10 mouse cellular contexts compared by ENCODE assay signal in the genomic region with DNA sequence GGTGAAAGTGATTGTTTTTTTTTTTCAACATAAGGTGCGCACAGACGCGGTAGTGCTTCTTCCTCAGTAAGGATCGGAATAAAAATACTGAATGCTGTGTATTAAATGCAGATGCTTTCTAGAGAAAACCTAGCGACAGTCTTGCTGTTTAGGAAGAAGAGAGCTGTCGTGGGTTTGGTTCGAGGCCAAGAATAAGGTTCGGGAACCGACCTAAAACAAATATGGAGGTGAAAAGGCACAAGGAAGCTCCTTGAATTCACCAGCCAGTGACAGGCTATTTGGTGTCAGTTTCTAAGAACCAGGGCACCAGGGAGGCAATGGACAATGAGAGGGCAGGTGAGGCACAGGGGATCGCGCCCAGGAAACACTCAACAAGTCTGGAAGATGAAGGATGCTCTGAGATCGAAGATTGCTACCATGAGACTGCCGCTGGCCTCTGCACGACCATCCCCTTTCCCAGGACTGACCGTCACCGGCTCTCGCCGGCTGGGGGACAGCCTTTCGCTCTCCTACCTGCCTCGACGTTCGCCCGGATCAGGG. TPM values are rescaled to one million over a fixed set of nuclear protein-coding genes. Genes with fewer than 3 reads are reported as not detected.
DNase-seq lines count a peak whose midpoint lies in the region; ATAC-seq and TF ChIP-seq lines count a peak whose summit lies in the region.
"Had no signal": no experiment of that assay in that cellular context is flagged by ENCODE, and none has a peak within 500 bp of the region (broad histone marks: within the 10 kb centered on the region; RNA-seq: fewer than 3 reads in every experiment).

No protein-coding gene starts in this region.

- peak overlapping the region; percentile 97 for H3K9ac ChIP-seq in forebrain, embryonic 11.5 days (ENCODE audit: low read length)
- H3K9ac ChIP-seq in neural tube, embryonic 15.5 days (replicated peaks), result peak overlapping the region; percentile 99

- DNase-seq in heart, embryonic 10.5 days (ENCODE audit: low spot score), result no peak
- no peak for DNase-seq in heart, postnatal 25 days (ENCODE audit: low spot score)
- DNase-seq in forebrain, embryonic 11.5 days (ENCODE audit: low spot score), result no peak
- DNase-seq in kidney, postnatal 14 days, result peak; percentile 11
- DNase-seq in urinary bladder, postnatal 36 days (ENCODE audit: low spot score in 2 of 2), result no peak
- DNase-seq in gastrocnemius, postnatal 36 days, result no peak

- TF ChIP-seq CTCF in E14TG2a.4 (conservative IDR thresholded peaks at IDR 0.05; ENCODE audit: low read length), result no peak

- peaks cover 31% of the 10 kb centered on the region for H3K27me3 ChIP-seq in heart, embryonic 10.5 days (ENCODE audit: insufficient read depth, poor library complexity, severe bottlenecking)
- H3K27me3 ChIP-seq in E14TG2a.4 (ENCODE audit: insufficient read depth, low read length), result peaks cover 50% of the 10 kb centered on the region
- no peaks in the 10 kb centered on the region for H3K27me3 ChIP-seq in forebrain, embryonic 11.5 days (ENCODE audit: control insufficient read depth, insufficient read depth, low read length)
- no peaks in the 10 kb centered on the region for H3K27me3 ChIP-seq in neural tube, embryonic 15.5 days (replicated peaks)

- H3K4me1 ChIP-seq in heart, embryonic 10.5 days, result peaks cover 14% of the 10 kb centered on the region
- peaks cover 8% of the 10 kb centered on the region; the same call in 1 of the 2 replicates for H3K4me1 ChIP-seq in E14TG2a.4 (replicated peaks; ENCODE audit: low read depth, low read length)
- peaks cover 8% of the 10 kb centered on the region; the same call in 1 of the 2 replicates for H3K4me1 ChIP-seq in forebrain, embryonic 11.5 days (replicated peaks; ENCODE audit: control insufficient read depth, insufficient read depth, low read length)
- H3K4me1 ChIP-seq in neural tube, embryonic 15.5 days, result peaks cover 49% of the 10 kb centered on the region

- peak overlapping the region; percentile 54 for H3K4me2 ChIP-seq in forebrain, embryonic 11.5 days (ENCODE audit: low read depth, low read length, severe bottlenecking)
- peak overlapping the region; percentile 62 for H3K4me2 ChIP-seq in neural tube, embryonic 15.5 days

- intact Hi-C loops in heart, postnatal 25 days (cut with DNase I), result loop anchor here (5.0 kb wide), 1 partner anchor 146 kb away; a partner anchor contains a TSS
- intact Hi-C loops in gastrocnemius, postnatal 36 days (cut with DNase I), result loop anchor here (5.0 kb wide), 1 partner anchor 56 kb away; no protein-coding TSS in a partner anchor

- no peaks in the 10 kb centered on the region for H3K36me3 ChIP-seq in heart, embryonic 10.5 days
- no peaks in the 10 kb centered on the region for H3K36me3 ChIP-seq in E14TG2a.4 (ENCODE audit: insufficient read depth, low read length)
- H3K36me3 ChIP-seq in forebrain, embryonic 11.5 days (ENCODE audit: control insufficient read depth, insufficient read depth, low read length), result no peaks in the 10 kb centered on the region
- no peaks in the 10 kb centered on the region for H3K36me3 ChIP-seq in neural tube, embryonic 15.5 days

- 9% methylated on average over 23 of the region's 23 CpGs for WGBS in heart, embryonic 10.5 days
- WGBS in forebrain, embryonic 11.5 days, result 5% methylated on average over 23 of the region's 23 CpGs
- 3% methylated on average over 23 of the region's 23 CpGs for WGBS in neural tube, embryonic 15.5 days

- H3K4me3 ChIP-seq in heart, embryonic 10.5 days, result peak overlapping the region; percentile 80
- peak overlapping the region; percentile 81 for H3K4me3 ChIP-seq in E14TG2a.4 (replicated peaks; ENCODE audit: low read length)
- peak overlapping the region; percentile 90 for H3K4me3 ChIP-seq in forebrain, embryonic 11.5 days (ENCODE audit: low read depth, low read length)
- H3K4me3 ChIP-seq in neural tube, embryonic 15.5 days (replicated peaks), result peak overlapping the region; percentile 93

- no peaks in the 10 kb centered on the region for H3K9me3 ChIP-seq in heart, embryonic 10.5 days
- peaks cover 2% of the 10 kb centered on the region; the same call in 1 of the 2 replicates for H3K9me3 ChIP-seq in E14TG2a.4 (ENCODE audit: low read length)
- no peaks in the 10 kb centered on the region for H3K9me3 ChIP-seq in forebrain, embryonic 11.5 days (ENCODE audit: control insufficient read depth, low read length)
- no peaks in the 10 kb centered on the region for H3K9me3 ChIP-seq in neural tube, embryonic 15.5 days (replicated peaks)

- peak overlapping the region; percentile 94 for H3K27ac ChIP-seq in heart, embryonic 10.5 days
- peak overlapping the region; percentile 90 for H3K27ac ChIP-seq in forebrain, embryonic 11.5 days (ENCODE audit: low read depth, low read length)
- peak overlapping the region; percentile 97 for H3K27ac ChIP-seq in neural tube, embryonic 15.5 days (replicated peaks)

- ATAC-seq in forebrain, embryonic 11.5 days (replicated peaks; ENCODE audit: low FRiP score), result no peak; the same call in 1 of the 2 replicates
- no peak for ATAC-seq in neural tube, embryonic 15.5 days (ENCODE audit: low FRiP score)

RNA-seq across cellular contexts. Expression of a gene that starts 1.1 kb away (rescaled TPM):
- polyA plus RNA-seq in heart, embryonic 10.5 days (2016; fragmentation: Nextera tagmentation; extraction: Ambion mirVana), result 8.4 and 13.8 TPM in 2 replicates
- 1 to 10 TPM; 6.6 to 7.2 TPM for total RNA-seq in heart, postnatal 25 days (2021)
- polyA plus RNA-seq in forebrain, embryonic 11.5 days (2014; fragmentation: Nextera tagmentation; extraction: Ambion mirVana), result 43.9 and 45.7 TPM in 2 replicates
- polyA plus RNA-seq in neural tube, embryonic 15.5 days (2015; fragmentation: Nextera tagmentation; extraction: Ambion mirVana), result 50.4 and 57.4 TPM in 2 replicates
- 1 to 10 TPM; 1.8 to 2.2 TPM for total RNA-seq in gastrocnemius, postnatal 36 days (2021)
- total RNA-seq: MEL had no signal

RNA-seq across cellular contexts. Expression of a gene that starts 59.0 kb away (rescaled TPM):
- 8.1 and 14.3 TPM in 2 replicates for polyA plus RNA-seq in heart, embryonic 10.5 days (2016; fragmentation: Nextera tagmentation; extraction: Ambion mirVana)
- 1 to 10 TPM; 1.7 to 2.3 TPM for total RNA-seq in heart, postnatal 25 days (2021)
- 0.64 and 0.76 TPM in 2 replicates for polyA plus RNA-seq in forebrain, embryonic 11.5 days (2014; fragmentation: Nextera tagmentation; extraction: Ambion mirVana)
- 1.7 and 3.1 TPM in 2 replicates for polyA plus RNA-seq in neural tube, embryonic 15.5 days (2015; fragmentation: Nextera tagmentation; extraction: Ambion mirVana)
- total RNA-seq in gastrocnemius, postnatal 36 days (2021), result not detected
- total RNA-seq: hematopoietic stem cell, adult 5-6 weeks; MEL had no signal
